Mouse (Mus musculus) thymus, postnatal 25 days (tissue): ENCODE results near the gene Sema5b.

Experiments used
- DNase-seq: peaks from one replicate; pipeline ENCODE4 v3.0.0; 2022

Sema5b gene

DNA sequence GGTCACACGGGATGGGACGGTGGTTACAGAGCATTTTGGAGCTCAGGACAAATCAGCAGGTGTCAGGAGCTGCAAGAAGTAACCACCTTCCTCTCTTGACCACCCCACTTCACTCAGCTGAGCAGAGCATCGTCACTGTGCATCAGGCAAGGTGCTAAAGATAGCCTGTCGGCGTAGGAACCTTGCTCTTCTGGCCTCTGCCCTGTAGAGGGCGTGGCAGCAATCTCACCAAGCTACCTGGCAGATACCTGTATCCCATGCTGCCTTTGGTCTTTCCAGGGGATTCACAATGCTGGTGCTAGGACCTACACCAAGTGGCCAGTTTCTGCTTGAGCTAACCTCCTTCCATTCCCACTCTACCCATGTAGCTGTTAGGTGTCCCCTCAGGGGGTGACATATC is 55.3 kb downstream of the Sema5b start:
- DNase-seq = no peak

DNA sequence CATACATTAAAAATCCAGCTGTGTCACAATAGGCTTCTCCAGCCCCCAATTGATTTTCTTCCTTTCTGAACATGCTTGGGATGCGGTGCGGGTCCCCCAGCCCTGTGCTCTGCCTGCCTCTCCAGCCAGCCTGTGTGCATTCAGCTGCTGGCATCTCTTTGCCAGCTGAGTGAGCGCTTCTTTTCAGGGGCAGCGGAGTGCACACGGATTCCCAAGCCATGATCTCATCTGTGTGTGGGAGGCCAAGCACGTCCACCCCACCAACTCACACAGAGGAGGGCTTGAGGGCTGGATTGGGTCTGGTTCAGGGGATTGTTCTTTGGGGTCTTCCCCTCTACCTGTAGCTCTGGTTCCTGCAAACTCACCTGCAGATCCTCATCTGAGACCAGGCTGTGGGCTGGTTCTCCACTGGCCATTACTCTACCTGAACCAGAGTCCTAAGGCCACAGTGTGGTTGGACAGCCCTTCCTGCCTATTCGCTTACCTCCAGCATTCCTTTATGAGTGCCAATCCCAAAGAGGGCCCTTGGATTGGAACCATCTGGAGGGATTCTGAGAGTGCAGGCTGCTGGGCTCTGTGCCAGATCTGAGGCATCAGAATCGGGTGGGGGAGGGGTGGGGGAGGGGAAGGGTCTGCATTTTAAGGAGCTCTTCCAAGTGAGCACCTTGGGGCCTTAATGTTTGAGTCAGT is 55.9 kb downstream of the Sema5b start:
- no peak for DNase-seq

DNA sequence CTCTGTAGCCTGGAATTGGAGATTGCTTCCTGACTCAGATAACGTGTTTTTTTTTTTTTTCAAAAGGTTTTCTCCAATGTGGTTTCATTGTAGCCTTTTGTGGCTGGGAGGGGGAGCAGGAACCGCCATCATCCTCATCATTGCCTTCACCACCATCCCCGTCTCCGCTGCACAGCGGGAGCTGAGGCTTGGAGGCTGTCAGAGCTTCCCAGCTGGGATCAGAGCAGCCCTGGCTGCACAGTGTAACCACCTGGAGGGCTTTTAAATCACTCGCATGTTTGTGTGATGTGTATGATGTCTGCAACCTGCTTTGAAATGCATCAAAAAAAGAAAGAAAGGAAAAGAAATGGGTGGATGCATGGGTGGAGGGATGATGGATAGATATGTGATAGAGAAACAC is 57.0 kb downstream of the Sema5b start:
- no peak for DNase-seq

DNA sequence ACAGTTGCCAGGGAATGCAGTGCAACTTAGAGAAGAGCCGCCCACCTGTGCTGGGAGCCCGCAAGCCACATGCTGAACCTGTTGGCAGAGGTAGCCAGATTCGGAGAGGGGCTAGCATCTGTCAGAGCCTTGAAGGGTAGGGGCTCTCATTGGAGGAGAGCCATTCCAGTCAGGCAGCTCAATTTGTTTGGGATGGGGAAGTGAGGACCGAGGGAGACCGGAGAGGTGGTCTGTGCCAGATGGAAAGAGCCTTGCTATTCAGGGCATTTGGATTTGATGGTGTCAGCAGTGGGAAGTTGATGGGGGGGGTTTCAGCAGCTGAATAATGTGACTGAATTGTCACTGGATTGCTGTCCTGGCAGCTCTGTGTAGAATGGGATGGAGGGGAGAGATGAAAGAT is 57.9 kb downstream of the Sema5b start:
- DNase-seq = no peak

DNA sequence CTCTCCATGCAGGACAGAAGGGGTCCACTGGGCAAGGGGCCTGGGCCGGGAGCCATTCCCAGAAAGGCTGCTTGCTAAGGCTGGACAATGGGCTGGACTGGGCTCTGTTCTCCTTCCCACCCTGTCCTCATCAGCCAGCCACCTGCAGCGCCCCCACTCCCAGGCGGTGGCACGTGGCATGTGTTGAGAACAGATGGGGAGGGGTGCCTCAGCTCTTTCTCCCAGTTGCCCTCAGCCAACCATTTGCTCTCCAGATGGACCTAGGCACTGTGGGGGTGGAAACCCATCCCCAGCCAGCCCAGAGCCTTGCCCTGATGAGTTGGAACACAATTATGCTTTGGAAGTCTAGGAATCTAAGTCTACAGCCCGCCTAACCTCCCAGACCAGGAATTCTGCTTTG is 59.3 kb downstream of the Sema5b start:
- DNase-seq = no peak

DNA sequence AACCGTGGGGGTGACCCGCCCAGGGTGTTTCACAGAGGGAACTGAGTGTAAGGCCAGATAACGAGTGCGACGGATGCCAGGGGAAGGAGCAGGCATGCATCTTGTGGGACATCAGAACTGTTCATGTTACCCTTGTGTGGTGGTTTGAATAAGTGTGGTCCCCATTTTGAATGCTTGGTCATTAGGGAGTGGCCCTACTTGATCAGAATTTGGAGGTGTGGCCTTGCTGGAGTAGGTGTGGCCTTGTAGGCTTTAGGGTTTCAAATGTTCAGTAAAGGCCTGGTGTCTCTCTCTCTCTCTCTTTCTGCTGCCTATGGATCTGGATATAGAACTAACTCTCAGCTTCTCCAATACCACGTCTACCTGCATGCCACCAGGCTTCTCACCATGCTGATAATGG is 60.5 kb downstream of the Sema5b start:
- DNase-seq = no peak

DNA sequence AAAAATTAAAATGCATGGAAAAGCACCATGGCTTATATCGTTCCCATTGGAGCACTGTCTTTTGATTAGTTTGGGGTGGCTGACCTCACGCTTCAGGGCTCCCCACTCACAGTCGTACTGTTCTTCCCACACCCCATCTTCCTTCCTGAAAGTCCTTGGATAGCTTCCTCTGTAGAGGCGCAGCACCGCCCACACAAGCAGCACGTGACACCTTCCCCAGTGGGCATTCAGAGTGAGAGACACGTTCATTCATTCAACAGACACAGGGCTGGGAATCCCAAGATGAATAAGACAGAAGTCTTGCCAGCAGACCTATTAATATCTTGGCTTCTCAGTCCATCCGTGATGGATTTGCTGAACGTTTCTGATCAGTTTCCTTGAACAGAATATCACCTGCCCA is 61.6 kb downstream of the Sema5b start:
- no peak for DNase-seq

DNA sequence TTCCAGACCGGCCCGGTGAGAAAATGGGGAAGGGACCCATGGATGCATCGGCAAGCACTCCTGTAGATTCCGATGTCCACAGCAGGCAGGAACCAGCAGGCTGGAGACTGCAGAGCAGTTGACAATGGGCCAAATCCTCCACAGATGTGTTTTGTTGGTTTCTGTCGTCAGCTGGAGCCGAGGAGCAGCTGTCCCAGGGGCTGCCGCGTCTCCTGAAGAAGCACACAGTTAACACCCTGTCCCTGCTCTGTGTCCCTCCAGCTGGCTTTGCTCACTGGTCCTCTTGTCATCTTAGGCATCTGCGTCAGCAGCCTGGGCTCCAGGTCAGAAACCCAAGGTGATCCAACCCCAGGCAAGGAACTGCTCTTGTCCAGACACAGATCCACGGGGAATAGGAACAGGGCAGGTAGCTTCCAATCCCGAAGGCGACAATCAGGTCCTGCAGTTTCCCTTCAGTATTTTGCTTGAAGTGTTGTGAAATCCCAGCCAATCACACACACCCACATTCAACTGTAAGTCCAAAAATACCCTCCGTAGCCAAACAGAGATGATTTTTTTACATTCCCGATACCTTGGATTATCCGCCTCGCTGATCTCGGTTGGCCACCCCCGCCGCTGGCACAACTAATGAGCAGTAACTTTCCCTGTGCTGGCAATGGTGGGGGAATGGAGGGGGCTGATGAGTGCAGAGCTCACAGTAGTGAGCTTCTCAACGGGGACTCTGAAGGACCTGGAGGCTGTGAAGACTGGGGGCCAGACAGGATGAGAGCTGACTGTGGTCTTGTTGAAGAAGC is 63.0 kb downstream of the Sema5b start:
- no peak for DNase-seq

DNA sequence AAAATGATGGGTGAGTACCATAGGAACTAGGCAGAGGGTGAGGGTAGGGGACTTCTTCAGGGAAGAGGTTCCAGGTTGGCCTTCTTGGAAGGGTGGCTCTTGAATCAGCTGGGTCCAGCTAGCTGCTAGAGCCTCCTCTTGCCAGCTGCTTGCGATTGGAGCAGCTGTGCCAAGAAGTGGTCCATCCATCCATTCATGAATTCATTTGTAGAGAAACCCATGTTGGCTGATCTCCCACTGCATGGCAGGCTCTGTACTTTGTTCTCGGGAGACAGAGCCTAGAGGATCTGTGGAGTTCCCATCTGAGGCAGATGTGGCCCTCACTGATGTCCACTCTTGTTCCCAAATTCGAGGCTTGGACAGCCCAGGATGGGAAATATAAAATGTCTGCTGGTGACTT is 66.3 kb downstream of the Sema5b start:
- no peak for DNase-seq

DNA sequence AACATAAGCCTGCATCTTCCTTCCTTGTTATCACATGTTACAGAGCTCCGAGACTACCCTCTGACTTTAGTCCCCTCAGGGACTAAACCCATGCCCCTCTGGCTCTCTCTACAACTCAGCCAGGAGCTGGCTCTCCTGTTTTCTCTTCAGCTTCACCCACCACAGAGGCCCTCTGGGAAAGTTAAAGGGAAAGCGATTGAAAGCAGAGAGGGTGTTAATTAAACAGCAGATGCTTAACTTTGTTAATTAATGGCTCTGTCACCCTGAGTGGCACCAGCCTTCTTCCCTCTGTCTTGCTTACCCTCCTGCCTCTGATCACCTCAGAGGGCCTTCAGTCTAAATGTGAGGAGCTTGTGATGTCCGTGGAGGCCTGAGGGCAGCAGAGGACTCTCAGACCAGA is 67.3 kb downstream of the Sema5b start:
- DNase-seq = no peak

DNA sequence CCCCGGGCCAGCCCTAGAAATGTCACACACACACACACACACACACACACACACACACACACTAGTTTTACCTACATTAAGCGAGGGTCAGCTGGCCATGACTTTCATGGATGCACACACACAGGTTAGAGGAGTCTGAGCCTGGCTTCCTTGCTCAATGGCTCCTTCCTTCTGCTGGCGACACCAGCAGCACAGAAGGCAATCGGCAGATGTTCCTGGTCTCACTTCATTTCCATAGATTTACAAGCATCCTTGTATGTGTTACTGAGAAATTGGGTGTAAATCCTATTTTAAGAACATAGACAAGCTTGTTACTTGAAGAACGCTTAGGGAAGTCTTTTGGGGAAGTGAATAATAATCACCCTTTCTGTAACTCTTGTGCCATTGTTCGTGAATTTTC is 68.6 kb downstream of the Sema5b start:
- no peak for DNase-seq

DNA sequence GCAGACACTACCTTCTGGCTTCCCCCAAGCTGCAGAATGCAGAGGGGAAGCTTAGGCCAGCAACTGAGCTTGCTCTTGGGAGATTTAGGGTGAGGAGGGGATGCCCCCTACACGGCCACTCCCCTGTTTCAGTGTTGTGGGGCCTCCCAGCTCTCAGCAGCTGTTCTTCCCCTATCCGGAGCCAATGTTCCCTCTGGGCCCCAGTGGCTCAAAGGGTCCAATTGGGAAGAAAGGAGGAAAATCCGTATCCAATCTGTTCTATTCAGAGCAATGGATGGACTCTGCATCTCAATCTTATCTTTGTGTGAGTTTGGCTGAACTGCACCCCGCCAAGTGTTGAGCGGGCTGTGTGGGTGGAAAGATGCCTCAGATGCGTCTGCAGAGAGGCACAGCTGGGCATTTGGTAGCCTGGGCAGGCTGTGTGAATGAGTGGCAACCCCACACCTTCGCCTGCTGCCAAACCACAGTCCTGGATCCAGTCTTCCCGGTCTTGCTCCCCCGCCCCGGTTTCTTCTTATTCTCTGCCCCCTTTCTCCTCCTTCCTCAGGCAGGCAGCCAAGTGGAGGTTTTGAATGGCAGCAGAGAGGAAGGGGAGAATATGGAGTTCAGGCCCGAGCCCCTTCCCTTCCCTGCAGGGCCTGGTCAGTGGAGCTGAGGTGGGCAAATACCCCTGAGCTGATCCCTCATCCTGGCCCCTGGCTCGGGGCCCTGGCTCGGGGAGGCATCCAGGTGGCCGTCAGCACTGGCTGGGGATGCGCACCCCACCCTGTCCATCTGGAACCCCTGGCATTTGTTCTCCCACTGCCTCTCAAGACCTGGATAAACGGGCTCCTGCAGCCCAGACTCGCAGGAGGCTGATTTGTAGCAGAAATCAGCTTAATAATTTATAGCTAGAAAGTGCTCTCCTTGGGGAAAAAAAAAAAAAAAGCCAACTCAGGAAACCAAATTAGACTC is 73.2 kb downstream of the Sema5b start:
- no peak for DNase-seq

DNA sequence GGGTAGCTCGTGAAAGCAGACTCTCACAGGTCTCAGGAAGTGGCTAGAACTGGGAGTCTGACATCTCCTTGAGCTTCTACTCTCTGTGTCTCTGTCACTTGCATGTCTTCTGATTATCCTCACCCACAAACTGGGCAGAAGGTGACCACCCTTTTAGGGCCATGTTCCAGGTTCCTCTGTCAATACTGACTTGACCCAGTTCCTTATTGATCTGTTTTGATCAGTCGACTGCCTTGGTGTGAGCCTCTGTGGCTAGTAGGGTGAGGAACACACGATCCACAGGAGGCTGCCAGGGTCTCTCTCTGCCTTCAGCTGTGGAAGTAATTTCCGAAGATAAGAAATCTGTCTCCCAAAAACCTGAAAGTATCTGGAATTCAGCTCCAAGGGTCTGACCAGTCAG is 76.8 kb downstream of the Sema5b start:
- no peak for DNase-seq

DNA sequence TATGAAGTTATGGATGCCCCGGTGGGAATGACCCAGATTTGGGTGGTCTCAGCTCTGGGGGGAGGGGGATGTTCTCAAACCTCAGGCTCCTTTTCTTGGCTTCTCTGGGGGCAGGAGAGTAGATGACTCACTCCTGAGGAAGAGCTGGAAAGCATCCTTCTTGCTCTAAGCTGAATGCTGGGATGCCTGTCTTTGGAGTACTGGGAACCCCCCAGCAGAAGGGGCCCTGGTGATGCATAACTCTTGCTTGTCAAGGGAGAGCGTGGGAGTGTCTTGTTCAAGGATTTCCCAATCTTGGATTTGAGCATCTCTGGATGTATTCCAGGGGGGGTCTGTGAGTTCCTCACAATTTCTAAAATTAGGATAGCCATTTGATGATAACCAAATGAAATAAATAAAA is 82.1 kb downstream of the Sema5b start:
- no peak for DNase-seq

DNA sequence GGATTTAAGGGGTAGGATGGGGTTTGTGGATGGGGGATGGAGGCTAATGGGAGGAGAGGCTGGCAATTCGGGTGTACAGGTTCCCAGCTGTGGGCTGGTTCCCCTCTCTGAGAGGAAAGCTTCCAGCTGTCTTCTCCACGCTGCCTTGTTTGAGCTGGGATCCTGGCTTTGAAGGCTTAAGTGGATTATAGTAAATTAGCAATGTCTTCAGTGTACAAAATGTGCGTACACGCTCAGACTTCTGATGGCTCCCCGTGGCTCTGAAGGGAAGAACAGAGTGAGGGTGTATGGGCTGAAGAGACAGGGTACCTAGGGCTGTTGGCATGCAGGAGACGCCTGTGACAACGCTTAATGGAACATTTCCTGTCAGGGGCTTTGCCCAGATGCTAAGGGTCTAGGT is 83.0 kb downstream of the Sema5b start:
- no peak for DNase-seq

DNA sequence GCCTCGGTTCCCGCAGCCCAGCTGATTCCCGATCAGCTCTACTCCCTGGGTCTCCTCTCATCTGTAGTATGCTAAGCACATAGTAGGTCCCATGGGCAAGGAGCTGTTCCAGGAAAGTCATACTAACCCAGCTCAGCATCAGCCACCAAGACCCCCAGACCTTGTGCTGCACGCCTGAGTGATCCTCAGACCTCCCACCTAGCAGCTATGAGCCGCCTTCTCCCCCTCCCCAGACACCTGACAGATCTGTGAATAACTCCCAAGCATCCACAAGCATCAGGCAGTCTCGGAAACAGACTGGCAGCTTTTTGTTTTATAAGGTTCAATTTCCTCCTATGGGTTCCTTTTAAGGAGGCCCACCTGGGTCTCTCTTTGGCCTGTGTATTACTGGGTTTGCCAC is 83.9 kb downstream of the Sema5b start:
- DNase-seq = no peak

DNA sequence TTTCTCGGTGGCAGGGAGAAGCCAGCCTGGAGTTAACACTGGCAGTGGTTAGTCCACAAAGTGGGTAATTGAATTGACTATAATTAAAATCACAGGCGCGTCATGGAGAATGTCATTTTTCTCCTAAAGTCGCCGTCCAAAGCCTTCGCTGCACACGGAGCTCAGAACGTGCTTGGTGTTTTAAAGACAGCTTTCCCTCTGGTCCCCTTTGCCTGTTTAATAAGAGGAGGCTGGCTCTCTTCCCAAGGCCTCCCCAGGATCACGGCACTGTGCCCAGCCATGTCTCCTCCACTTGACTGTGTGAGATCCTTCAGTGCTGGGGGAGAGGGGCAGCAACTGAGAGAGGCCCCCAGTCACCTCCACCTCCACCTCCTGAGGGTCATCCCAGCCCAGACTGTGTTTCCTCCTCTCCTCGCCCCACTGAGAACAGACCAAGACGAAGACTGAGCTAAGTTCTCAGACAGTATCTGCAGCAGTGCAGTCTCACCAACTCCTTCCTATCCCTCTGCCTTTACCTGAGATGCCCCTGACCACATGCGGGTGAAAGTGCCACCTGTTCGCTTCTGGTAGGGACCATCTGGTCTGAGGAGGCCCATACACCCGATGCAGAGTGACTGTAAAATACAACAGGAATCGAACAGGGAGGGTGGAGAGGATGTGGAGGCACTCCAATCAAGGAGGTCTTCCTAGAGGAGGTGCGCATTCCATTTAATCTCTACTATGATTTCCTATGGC is 84.5 kb downstream of the Sema5b start:
- DNase-seq = no peak

DNA sequence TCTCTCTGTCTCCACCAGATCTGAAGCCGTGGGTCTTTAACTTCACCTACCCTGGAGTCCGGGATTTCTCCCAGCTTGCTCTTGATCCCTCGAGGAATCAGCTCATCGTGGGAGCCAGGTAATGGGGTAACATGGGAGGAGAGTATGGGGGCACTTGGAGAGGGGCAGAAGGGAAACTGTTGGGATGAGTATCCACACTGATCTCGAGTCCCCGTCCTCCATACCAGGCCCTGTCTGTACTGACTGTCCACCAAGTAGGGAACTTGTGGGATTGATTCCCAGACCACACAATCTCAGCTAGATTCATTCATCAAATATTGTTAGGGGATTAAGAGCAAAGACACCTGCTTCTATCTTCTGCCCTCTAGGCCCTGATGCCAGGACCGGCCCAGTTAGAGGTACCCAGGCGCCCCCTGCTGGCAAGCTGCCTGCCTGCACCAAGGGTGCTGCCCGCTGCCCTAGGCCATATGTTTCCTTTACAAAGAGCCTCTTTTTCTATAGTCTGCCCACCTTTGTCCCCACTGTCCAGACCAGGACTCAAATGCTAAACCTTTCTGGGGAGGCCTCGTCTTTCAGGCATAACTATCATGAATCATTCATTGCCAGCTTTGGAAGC is 87.2 kb downstream of the Sema5b start:
- DNase-seq = peak; percentile 64

DNA sequence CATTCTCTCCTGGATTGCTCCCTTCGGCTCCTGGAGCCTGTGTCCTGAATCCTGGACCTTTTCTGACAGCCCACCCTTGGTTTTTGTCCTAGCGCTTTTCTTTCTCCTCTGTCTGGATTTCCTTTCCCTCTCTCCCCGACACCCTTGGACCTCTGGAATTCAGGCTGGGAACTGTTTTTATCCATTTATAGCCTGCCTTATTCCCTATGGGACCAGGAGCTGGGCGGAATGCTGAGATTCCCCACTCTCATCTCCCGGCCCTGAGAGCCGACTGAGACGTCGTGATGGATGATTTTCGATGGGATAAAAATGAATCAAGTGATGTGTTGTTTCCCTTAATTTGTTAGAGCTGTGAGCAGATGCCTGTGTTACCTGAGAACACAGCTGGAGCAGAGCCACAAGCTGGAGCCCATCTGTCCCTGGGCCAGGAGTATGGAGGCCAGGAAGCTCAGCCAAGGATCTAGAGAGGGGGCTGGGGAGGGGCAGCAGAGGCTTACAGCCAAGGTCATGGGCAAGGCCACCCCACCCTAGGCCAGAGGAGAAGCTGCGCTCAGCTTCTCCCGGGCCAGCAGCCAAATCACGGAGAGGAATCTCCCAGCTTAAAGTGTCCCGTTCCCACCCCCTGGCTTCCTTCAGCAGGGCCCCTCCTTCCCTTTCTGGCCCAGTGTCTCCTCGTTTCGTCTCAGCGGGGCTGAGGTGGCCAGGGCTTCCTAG is 89.7 kb downstream of the Sema5b start:
- no peak for DNase-seq

DNA sequence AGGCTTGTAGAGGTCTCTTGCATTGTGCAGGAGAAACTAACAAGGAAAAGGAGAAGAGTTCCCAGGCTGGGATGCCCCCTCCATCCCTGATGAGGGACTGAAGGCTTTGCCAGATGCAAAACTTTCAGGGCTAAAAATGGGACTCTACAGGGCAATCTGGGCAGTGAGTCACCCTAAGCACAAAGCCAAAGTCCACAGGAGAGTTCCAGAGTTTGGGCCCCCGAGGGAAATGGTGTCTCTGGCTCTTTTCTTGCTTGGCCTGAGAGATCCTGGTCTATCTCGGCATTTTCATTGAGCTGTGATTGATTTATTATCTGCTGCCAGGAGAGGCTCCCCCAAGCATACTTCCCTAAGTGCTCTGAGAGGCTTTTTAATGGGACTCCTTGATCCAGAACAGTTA is 92.1 kb downstream of the Sema5b start:
- DNase-seq = no peak

DNA sequence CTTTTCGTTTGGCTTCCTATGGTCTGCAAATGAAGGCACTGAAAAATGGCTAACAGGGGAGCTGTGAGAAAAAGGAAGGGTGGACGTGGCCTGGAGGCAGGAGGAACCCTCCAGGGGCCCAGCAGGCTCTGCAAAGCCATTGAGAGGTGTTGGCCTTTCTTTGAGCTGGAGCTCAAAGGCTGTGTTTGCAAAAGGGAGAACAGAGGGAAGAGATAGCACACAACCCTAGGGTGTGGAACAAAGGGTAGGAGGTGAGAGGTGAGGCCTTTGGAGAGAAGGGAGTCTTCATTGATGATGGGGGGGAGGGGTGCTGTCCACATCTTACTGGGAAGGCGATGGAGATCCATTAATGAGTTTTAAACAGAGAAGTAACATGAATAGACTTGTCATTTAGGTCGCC is 94.0 kb downstream of the Sema5b start:
- no peak for DNase-seq

DNA sequence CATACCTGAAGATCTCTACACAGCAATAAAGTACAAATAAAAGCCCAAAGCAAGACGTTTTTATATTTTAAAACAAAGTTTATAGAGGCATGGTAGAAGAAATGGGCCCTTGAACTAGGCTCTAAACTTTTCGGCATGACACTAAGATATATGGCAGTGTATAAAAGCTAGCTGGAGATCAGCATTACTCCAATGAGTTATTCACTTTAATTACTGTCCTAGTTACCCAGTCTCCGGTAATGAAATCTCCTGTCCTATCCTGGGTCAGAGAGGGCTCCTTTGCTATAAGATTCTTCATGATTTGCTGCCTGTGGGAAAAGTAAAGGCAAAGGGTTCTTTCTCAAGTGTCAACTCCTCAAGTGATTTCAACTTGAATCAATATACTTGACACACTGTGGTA is 98.6 kb downstream of the Sema5b start:
- no peak for DNase-seq
